Mouse (Mus musculus) MEL (cell line): ENCODE measurements around the gene Oscar. TPM values are rescaled to one million over a fixed set of nuclear protein-coding genes. Genes with fewer than 3 reads are reported as not detected.

Experiments
- DNase-seq: peaks from one replicate; pipeline ENCODE4 v3.0.0; 2011; ENCODE audit warnings: low read depth, low spot score
- H3K27ac ChIP-seq: 2 replicates; pipeline ENCODE4 v1.5.1; 2012; ENCODE audit warnings: low read depth, mild to moderate bottlenecking, control low read depth, low read length, moderate library complexity; ENCODE audit not compliant: control insufficient read depth
- H3K27me3 ChIP-seq, 2 experiments: fragments of 150-350 bp in 1 of 2; sonication (generic) in 1 of 2; 2 replicates each; pipeline ENCODE4 v1.6.1; 2012; ENCODE audit warnings: low read length in 2 of 2, mild to moderate bottlenecking in 2 of 2, improper control_type of control experiment in 1 of 2, moderate library complexity in 1 of 2; ENCODE audit not compliant: insufficient read depth in 2 of 2, control insufficient read depth in 1 of 2
- H3K36me3 ChIP-seq, 2 experiments: 2 replicates each; pipeline ENCODE4 v1.6.1; 2012 to 2014; ENCODE audit warnings: low read length in 2 of 2, improper control_type of control experiment in 1 of 2, inconsistent platforms in 1 of 2, mild to moderate bottlenecking in 1 of 2; ENCODE audit not compliant: insufficient read depth in 2 of 2, control insufficient read depth in 1 of 2
- H3K4me1 ChIP-seq, 2 experiments: fragments of 150-350 bp in 1 of 2; sonication (generic) in 1 of 2; 2 replicates each; pipeline ENCODE4 v1.6.1; 2012; ENCODE audit warnings: low read length in 2 of 2, improper control_type of control experiment in 1 of 2, mild to moderate bottlenecking in 1 of 2; ENCODE audit not compliant: insufficient read depth in 2 of 2, control insufficient read depth in 1 of 2
- H3K4me3 ChIP-seq, 2 experiments: fragments of 150-350 bp in 1 of 2; sonication (generic) in 1 of 2; 2 replicates each; pipeline ENCODE4 v1.5.1; 2012; ENCODE audit warnings: low read depth in 2 of 2, low read length in 2 of 2, mild to moderate bottlenecking in 2 of 2, moderate library complexity in 2 of 2, control low read depth in 1 of 2, improper control_type of control experiment in 1 of 2; ENCODE audit not compliant: control insufficient read depth in 1 of 2, insufficient read depth in 1 of 2
- H3K79me2 ChIP-seq: 2 replicates; pipeline ENCODE4 v1.6.1; 2012; ENCODE audit warnings: mild to moderate bottlenecking, low read length, moderate library complexity; ENCODE audit not compliant: control insufficient read depth, poor library complexity, insufficient read depth
- H3K9ac ChIP-seq: 2 replicates; pipeline ENCODE4 v1.6.1; 2012; ENCODE audit warnings: low read depth, mild to moderate bottlenecking, control low read depth, low read length, moderate library complexity; ENCODE audit not compliant: control insufficient read depth, poor library complexity, severe bottlenecking
- H3K9me3 ChIP-seq: fragments of 150-350 bp; sonication (generic); replicated peaks from 2 replicates; pipeline ENCODE4 v1.6.1; 2012; ENCODE audit warnings: mild to moderate bottlenecking, low read length, improper control_type of control experiment, moderate library complexity; ENCODE audit not compliant: insufficient read depth
- CTCF ChIP-seq, 3 experiments: IDR thresholded peaks in 2 of 3; conservative IDR thresholded peaks in 1 of 3; 2 replicates each; pipeline ENCODE4 v1.5.1; 2011 to 2012; ENCODE audit warnings: low read length in 3 of 3, low read depth in 2 of 3, mild to moderate bottlenecking in 2 of 3, improper control_type of control experiment in 1 of 3, inconsistent platforms in 1 of 3, mixed read lengths in 1 of 3, moderate library complexity in 1 of 3; ENCODE audit not compliant: control insufficient read depth in 1 of 3, insufficient read depth in 1 of 3, poor library complexity in 1 of 3, severe bottlenecking in 1 of 3
- ELF1 ChIP-seq: IDR thresholded peaks from 2 replicates; pipeline ENCODE4 v1.6.1; 2014; ENCODE audit warnings: low read depth, mild to moderate bottlenecking, inconsistent platforms, low read length, improper control_type of control experiment, moderate library complexity
- EP300 ChIP-seq, 2 experiments: IDR thresholded peaks; 2 replicates each; pipeline ENCODE4 v1.6.1; 2011; ENCODE audit warnings: improper control_type of control experiment in 2 of 2, low read length in 2 of 2, low read depth in 1 of 2, mild to moderate bottlenecking in 1 of 2
- ETS1 ChIP-seq: IDR thresholded peaks from 2 replicates; pipeline ENCODE4 v1.6.1; 2012; ENCODE audit warnings: low read depth, mild to moderate bottlenecking, inconsistent platforms, low read length, improper control_type of control experiment, moderate library complexity
- GABPA ChIP-seq: IDR thresholded peaks from 2 replicates; pipeline ENCODE4 v1.6.1; 2012; ENCODE audit warnings: low read depth, mild to moderate bottlenecking, inconsistent platforms, low read length, improper control_type of control experiment, moderate library complexity
- GATA1 ChIP-seq: IDR thresholded peaks from 2 replicates; pipeline ENCODE4 v1.6.1; 2011; ENCODE audit warnings: low read depth, low read length, improper control_type of control experiment
- KAT2A ChIP-seq: conservative IDR thresholded peaks from 2 replicates; pipeline ENCODE4 v1.6.1; 2012; ENCODE audit warnings: low read depth, low read length, improper control_type of control experiment, inconsistent platforms
- MAFK ChIP-seq: IDR thresholded peaks from 2 replicates; pipeline ENCODE4 v1.6.1; 2011; ENCODE audit warnings: low read depth, mild to moderate bottlenecking, low read length, improper control_type of control experiment, borderline replicate concordance
- MAX ChIP-seq: IDR thresholded peaks from 2 replicates; pipeline ENCODE4 v1.6.1; 2011; ENCODE audit warnings: low read length, improper control_type of control experiment
- MXI1 ChIP-seq: IDR thresholded peaks from 2 replicates; pipeline ENCODE4 v1.6.1; 2011; ENCODE audit warnings: mild to moderate bottlenecking, low read depth, low read length, improper control_type of control experiment
- MYC ChIP-seq: IDR thresholded peaks from 2 replicates; pipeline ENCODE4 v1.6.1; 2011; ENCODE audit warnings: low read depth, mild to moderate bottlenecking, low read length, improper control_type of control experiment, moderate library complexity
- POLR2A ChIP-seq, 2 experiments: IDR thresholded peaks; 2 replicates each; pipeline ENCODE4 v1.6.1; 2011 to 2012; ENCODE audit warnings: low read length in 2 of 2, mild to moderate bottlenecking in 2 of 2, control low read depth in 1 of 2, improper control_type of control experiment in 1 of 2, low read depth in 1 of 2, moderate library complexity in 1 of 2; ENCODE audit not compliant: control insufficient read depth in 1 of 2, insufficient read depth in 1 of 2, poor library complexity in 1 of 2
- POLR2AphosphoS2 ChIP-seq: IDR thresholded peaks from 2 replicates; pipeline ENCODE4 v1.6.1; 2011; ENCODE audit warnings: low read length, improper control_type of control experiment
- POLR2AphosphoS5 ChIP-seq: IDR thresholded peaks from 2 replicates; pipeline ENCODE4 v1.6.1; 2012; ENCODE audit warnings: low read depth, borderline replicate concordance, mild to moderate bottlenecking, inconsistent platforms, low read length, moderate library complexity, mixed read lengths
- RAD21 ChIP-seq: IDR thresholded peaks from 2 replicates; pipeline ENCODE4 v1.6.1; 2011; ENCODE audit warnings: mild to moderate bottlenecking, low read depth, low read length, improper control_type of control experiment
- SIN3A ChIP-seq: IDR thresholded peaks from 2 replicates; pipeline ENCODE4 v1.6.1; 2012; ENCODE audit warnings: low read length, improper control_type of control experiment, inconsistent platforms
- SMC3 ChIP-seq: IDR thresholded peaks from 2 replicates; pipeline ENCODE4 v1.6.1; 2011; ENCODE audit warnings: low read depth, low read length, improper control_type of control experiment
- TAL1 ChIP-seq: IDR thresholded peaks from 2 replicates; pipeline ENCODE4 v1.6.1; 2012; ENCODE audit warnings: mild to moderate bottlenecking, inconsistent platforms, low read length, moderate library complexity, mixed read lengths
- USF1 ChIP-seq: IDR thresholded peaks from 2 replicates; pipeline ENCODE4 v1.6.1; 2014; ENCODE audit warnings: low read depth, mild to moderate bottlenecking, inconsistent platforms, low read length, improper control_type of control experiment, moderate library complexity
- ZNF384 ChIP-seq: IDR thresholded peaks from 2 replicates; pipeline ENCODE4 v1.6.1; 2012; ENCODE audit warnings: low read depth, mild to moderate bottlenecking, inconsistent platforms, low read length, improper control_type of control experiment
- polyA plus RNA-seq, 2 experiments: library from polyadenylated mRNA; stranded (reverse) in 1 of 2; unstranded in 1 of 2; fragments of >175 nt in 1 of 2; fragments of >200 nt in 1 of 2; gene quantifications; 2 replicates each; pipeline versions ENCODE4 v1.2.1 to v1.2.4; 2012; ENCODE audit warnings: low replicate concordance in 2 of 2, low read depth in 1 of 2; ENCODE audit not compliant: insufficient read length in 2 of 2, insufficient read depth in 1 of 2, missing spikeins in 1 of 2
- total RNA-seq: library from RNA; depleted of rRNA; stranded (reverse); fragments of 300-350 nt; gene quantifications from 2 replicates; pipeline ENCODE4 v1.2.3, GENCODE M21; 2012

Oscar gene
- total and polyA plus RNA-seq, 3 experiments, result not detected

DNA sequence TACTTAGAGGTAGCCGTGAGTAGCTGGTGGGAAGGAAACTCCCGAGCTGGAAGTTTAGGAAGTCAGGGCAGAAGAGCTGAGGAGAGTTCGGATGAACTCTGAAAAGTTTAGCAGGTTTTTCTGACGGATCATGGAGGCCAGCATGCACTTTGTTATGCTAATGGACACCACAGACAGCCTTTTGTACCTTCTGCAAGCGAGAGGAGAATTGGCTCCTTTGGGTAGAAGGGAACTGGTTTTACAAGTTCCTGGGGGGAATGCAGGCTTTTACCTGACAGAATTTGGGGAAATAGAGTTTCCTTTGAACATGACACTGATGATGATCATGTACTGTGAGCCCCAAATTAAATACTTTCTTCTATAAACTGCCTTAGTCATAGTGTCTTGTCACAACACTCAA, 29.7 kb downstream of the Oscar start:
- Histone ChIP-seq H3K4me1 (peaks cover 2 to 3% of the 10 kb centered on the region in 2 experiments; a peak in 2 of 4 replicates), H3K79me2 (no peaks in the 10 kb centered on the region), H3K36me3 (peaks cover 0 to 4% of the 10 kb centered on the region in 2 experiments; a peak in 2 of 4 replicates), H3K4me3 (no peak overlapping the region), H3K9me3 (no peaks in the 10 kb centered on the region), H3K9ac (no peak overlapping the region), H3K27ac (no peak overlapping the region), H3K27me3 (no peaks in the 10 kb centered on the region)
- TF ChIP-seq POLR2AphosphoS2, result no peak
- TF ChIP-seq KAT2A, result no peak
- TF ChIP-seq MAX, result no peak
- no peak for TF ChIP-seq CTCF (IDR thresholded peaks at IDR 0.05 in 2 of 3, conservative IDR thresholded peaks at IDR 0.05 in 1 of 3; ENCODE audit: control insufficient read depth in 1 of 3, insufficient read depth in 1 of 3, low read depth in 2 of 3, low read length in 3 of 3, poor library complexity in 1 of 3, severe bottlenecking in 1 of 3)
- TF ChIP-seq MAFK, result no peak
- no peak for TF ChIP-seq MXI1
- no peak for TF ChIP-seq ZNF384
- no peak for TF ChIP-seq TAL1
- TF ChIP-seq POLR2AphosphoS5, result no peak
- TF ChIP-seq EP300 (IDR thresholded peaks at IDR 0.05; ENCODE audit: low read depth in 1 of 2, low read length in 2 of 2), result no peak
- TF ChIP-seq SMC3, result no peak
- TF ChIP-seq POLR2A (IDR thresholded peaks at IDR 0.05; ENCODE audit: control insufficient read depth in 1 of 2, insufficient read depth in 1 of 2, low read depth in 1 of 2, low read length in 2 of 2, poor library complexity in 1 of 2), result no peak
- no peak for DNase-seq

DNA sequence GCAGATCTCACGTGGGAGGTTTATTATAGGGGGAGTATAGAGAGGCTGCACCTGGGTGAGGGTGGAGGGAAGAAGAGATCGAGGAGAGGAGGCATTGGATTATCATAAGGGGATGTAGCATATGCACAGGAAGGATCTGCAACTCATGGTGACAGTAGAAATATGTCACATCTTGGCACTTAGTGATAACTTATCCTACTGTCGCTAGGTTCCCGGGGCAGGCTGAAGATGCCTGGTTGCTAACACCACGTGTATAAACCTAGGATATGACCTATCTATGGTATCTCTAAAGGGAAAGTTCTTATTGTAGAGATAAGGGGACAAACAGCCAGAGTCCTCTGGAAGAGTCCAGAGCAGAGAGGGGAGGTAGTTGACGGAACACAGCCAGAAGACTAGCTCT, 30.2 kb downstream of the Oscar start:
- Histone ChIP-seq H3K9ac (no peak overlapping the region), H3K79me2 (no peaks in the 10 kb centered on the region), H3K4me1 (peaks cover 2 to 3% of the 10 kb centered on the region in 2 experiments; a peak in 2 of 4 replicates), H3K36me3 (peaks cover 0 to 4% of the 10 kb centered on the region in 2 experiments; a peak in 2 of 4 replicates), H3K9me3 (no peaks in the 10 kb centered on the region)
- DNase-seq, result peak; percentile 64
- peak; percentile 56 to 61 for TF ChIP-seq EP300 (IDR thresholded peaks at IDR 0.05; ENCODE audit: low read depth in 1 of 2, low read length in 2 of 2)
- TF ChIP-seq ETS1, result peak; percentile 56; the same call in 1 of the 2 replicates
- TF ChIP-seq ELF1, result no peak
- TF ChIP-seq MYC, result peak; percentile 80; the same call in 1 of the 2 replicates
- TF ChIP-seq USF1, result 0 out of 2 replicates have a peak, but pooled peaks have one; percentile 13
- TF ChIP-seq GATA1, result peak; percentile 60
- TF ChIP-seq RAD21, result no peak
- TF ChIP-seq MXI1, result 0 out of 2 replicates have a peak, but pooled peaks have one; percentile 30
- peak; percentile 43; the same call in 1 of the 2 replicates for TF ChIP-seq SIN3A
- no peak for TF ChIP-seq GABPA
- TF ChIP-seq MAX, result peak; percentile 64
- TF ChIP-seq, all 39 proteins: peak for 8
- no peaks in the 10 kb centered on the region for H3K27me3 ChIP-seq
- no peak overlapping the region for H3K27ac ChIP-seq
- no peak overlapping the region for H3K4me3 ChIP-seq
